Mouse (Mus musculus): ENCODE measurements around the gene Enam.

- TF ChIP-seq CTCF (IDR thresholded peaks at IDR 0.05; ENCODE audit: insufficient read depth, low read depth, low read length) (no peak), POLR2A (IDR thresholded peaks at IDR 0.05; ENCODE audit: insufficient read depth, low read depth, low read length) (no peak)
These were observed 18.7 kb upstream of the Enam start for GRCm38 (mm10) chr5:88468807-88469704.
